Mouse (Mus musculus) brain, embryonic 18.5 days (tissue): Measurements from ENCODE around the gene Ier5.
A peak's percentile ranks its signal among the peaks of the same experiment; 100 is the strongest.

Source experiments
- DNase-seq: peaks from one replicate; pipeline ENCODE4 v3.0.0-alpha.2; 2012; ENCODE audit warnings: low read depth, low spot score

Ier5 gene

DNA sequence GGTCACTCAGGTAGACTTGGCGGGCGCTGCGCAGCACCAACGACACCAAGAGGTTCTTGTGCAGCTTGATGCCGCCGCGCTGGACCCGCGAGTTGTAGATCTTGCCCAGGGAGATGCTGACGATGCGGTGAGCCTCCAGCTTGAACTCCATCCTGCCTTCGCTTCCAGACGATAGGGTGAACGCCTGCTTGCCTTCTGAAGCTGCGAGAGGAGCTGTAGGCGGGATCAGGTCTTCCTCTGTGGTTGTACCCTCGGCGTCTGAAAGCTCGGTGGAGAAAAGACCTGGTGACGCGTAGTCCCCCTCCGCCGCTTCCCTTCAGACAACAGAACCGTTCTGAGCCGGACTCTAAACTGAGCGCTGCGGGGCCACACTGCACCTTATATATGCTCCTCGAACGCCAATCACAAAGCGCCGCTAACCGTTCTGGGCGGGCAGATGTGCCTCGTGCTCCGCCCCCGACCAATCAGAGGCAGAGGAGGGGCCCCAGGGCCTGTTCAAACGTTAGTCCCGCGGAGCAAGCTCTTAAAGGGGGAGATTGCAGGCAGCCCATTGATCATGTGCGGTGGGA is at the start of gene Ier5:
Ier5 (minus strand) TSS at position 357 of the 569 bp plus-strand sequence.
- peak; percentile 96 for DNase-seq

DNA sequence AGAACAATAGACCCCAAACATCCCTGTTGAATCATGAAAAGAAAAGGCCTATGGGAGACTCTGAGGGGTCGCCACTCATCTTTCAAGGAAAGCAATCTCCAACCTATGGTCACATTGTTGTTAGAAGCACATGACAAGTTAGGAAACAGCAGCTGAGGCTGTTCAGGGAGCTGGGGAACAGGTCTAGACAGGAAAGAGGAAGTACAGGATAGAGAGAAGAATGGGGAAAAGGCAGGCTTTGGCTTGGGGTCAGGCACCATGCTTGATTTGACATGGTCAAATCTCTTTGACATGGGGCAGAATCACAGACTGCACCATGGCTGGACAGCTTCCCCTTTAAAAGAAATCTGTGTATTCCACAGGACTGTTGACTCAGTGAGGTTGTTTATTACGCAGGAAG is 47.8 kb upstream of the Ier5 start:
- no peak for DNase-seq

DNA sequence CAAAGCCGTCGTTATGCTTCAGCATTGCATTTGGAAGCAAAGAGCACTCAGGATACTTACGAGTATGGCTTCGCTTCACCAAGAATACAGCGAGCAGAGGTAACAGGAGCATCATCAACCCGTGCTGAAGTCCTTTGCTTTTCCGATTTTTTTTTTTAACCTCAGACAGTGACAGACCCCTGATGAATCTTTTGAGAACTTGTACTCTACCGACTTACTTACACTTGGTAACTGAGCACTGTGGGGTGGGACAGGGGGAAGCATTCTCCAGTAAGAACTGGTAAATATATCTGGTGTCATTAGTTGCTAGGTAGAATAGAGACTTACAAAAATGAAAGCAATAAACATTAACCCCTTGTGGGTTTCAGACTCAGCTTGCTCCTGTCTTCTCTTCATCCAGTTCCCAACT is 47.1 kb upstream of the Ier5 start, which contains the start of gene Mr1:
Mr1 (minus strand) TSS at position 243 of the 409 bp plus-strand sequence.
- DNase-seq: no peak

DNA sequence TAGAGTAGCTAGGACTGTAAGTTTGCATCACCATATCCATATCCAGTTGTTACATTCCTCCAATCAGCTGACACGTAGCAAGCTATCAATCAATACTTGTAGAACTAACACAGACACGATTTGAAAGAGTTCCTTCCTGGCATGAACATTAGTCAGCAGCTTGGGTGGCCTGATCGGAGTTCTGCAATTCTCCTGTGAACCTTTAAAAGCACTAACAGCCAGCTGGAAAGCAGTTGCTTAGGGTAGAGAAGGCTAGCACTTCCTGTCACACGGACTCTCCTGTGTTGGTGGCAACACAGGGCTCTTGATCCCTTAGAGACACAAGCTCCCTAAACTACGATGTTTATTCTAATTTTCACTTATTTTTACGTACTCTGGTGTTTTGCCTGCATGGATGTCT is 46.2 kb upstream of the Ier5 start:
- no peak for DNase-seq

GRCm38 (mm10) chr1:155140076-155140475 is 40.6 kb upstream of the Ier5 start:
- DNase-seq: no peak

GRCm38 (mm10) chr1:155138795-155139194 is 39.4 kb upstream of the Ier5 start:
- no peak for DNase-seq

DNA sequence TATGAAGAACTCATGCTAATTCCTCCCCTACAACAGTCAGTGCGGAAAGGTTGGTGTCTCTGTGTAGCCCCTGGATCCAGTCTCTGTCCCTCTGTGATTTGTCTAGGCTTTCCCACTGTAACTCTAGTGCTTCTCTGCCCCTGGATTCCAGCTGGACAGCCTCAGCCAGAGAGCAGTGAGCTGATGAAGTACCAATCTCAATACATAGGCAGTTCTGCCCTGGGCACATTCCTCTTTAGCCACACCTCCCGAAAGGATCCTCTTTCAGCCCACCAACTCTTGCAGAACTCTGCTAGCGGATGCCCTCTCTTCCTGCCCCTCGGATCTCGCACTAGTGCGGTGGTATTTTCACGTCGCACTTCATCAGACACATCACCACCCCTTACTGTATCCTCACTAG is 35.4 kb upstream of the Ier5 start:
- DNase-seq: no peak

DNA sequence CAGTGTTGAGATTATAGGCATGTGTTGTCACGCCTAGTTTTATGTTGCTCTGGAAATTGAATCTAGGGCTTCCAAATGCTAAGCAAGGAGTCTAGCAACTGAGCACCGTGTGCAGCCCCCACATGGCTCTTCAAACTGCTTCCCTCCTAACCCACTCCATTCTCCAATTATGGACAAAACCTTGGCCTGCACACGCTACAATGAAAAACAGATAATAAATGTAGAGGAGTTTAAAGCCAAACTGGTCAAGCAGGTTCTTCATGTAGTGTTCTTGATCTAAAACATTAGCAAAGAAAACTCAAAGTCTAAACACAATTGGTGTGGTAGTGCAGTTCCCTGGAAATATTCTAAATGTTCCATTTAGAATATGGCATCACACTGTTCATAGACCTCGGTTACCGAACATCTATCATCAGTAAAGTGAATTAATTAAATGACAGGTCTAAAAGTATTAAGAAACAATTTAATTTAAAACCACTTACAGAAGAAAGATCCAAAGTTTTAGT is 28.0 kb upstream of the Ier5 start:
- DNase-seq: no peak

GRCm38 (mm10) chr1:155126716-155127115 is 27.3 kb upstream of the Ier5 start:
- DNase-seq: no peak

DNA sequence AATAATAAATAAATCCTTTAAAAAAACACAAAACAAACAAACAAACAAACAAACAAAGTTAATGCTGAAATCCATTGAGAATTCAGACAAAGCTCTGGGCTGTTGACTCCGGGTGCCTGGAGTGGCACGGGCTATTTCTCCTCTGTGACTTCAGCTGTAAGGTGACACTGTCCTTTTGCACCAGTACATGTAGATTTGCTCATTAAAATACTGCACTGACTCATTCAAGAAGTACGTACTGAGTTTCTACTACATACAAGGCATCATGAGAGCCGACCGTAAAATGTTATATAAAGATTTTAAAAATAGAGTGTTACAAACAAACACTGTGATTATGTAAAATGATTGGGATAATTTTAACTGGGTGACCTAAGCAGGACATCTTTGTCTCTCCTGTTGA is 25.0 kb upstream of the Ier5 start:
- no peak for DNase-seq

- no peak for DNase-seq
These were observed 22.8 kb upstream of the Ier5 start for GRCm38 (mm10) chr1:155121977-155122939.

DNA sequence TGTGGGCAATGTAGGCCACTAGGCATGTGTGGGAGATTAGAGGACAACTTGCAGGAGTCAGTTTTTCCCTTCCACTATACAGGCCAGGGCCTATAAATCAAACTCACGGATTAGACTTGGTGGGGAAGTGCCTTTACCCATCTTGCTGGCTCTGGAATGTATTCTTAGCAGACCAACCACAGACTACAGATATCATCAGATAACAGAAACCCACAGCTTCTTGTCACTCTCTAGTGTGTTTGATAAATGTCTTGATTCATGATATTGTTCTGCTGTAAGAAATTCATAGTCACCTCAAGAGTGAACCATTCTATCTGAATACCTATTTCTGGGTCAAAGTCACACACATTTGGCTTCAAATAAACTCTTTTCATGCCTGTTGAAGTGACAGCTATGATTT is 20.3 kb upstream of the Ier5 start:
- DNase-seq: no peak

DNA sequence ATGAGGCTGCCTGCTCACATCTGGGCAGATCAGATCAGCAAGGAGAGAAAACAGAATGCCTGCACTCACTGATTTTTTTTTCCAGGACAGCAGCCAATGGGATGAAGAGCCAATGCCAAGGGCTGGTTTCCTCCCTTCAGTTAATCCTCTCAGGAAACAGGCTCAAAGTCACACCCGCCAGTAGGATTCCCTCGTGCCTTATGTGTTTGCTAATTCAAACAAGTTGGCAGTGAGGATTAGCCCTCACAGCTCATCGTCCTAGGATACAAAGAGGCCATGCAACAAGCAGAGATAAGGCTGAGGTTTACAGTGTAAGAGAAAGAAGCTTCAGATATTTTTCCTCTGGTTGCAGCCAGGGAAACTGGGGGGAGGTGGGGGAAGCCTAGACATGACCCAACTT is 14.5 kb upstream of the Ier5 start:
- DNase-seq: no peak

GRCm38 (mm10) chr1:155112875-155113274 is 13.4 kb upstream of the Ier5 start:
- DNase-seq: no peak

DNA sequence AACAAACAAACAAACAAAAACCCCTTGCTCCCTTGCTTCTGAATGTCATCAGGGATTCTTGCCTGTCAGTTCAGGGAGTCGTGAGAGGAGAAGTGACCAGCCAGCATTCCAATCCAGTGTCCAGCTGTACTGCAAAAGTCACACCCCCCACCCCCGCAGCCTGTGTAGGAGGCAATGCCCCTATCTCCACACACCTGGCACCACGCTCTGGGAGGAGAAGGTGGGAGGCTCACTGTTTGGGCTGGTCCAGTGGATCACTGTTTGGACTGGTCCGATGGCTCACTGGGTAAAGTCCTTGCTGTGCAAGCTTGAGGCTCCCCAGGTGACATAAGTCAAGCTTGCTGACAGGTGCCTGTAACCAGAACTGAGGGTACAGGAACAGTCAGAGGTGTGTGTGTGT is 12.7 kb upstream of the Ier5 start:
- DNase-seq: no peak

DNA sequence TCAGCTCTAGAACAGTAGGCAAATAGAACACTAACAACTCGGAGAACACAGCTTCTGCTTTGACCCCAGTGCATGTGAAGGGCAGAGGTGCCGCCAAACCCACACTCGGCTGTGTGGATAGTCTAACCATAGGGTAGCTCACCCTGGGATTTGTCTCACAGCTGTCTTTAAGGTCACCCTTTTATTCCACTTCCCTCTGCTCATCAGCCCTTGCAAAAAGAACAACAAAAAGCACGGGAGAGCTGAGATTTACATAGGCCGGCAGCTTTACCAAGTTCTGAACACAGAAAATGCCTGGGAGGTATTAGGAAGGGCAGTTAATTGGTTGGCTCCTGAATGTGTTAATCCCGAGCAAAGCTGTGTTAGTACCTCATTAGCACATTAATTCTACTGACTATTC is 12.1 kb upstream of the Ier5 start:
- DNase-seq: no peak

DNA sequence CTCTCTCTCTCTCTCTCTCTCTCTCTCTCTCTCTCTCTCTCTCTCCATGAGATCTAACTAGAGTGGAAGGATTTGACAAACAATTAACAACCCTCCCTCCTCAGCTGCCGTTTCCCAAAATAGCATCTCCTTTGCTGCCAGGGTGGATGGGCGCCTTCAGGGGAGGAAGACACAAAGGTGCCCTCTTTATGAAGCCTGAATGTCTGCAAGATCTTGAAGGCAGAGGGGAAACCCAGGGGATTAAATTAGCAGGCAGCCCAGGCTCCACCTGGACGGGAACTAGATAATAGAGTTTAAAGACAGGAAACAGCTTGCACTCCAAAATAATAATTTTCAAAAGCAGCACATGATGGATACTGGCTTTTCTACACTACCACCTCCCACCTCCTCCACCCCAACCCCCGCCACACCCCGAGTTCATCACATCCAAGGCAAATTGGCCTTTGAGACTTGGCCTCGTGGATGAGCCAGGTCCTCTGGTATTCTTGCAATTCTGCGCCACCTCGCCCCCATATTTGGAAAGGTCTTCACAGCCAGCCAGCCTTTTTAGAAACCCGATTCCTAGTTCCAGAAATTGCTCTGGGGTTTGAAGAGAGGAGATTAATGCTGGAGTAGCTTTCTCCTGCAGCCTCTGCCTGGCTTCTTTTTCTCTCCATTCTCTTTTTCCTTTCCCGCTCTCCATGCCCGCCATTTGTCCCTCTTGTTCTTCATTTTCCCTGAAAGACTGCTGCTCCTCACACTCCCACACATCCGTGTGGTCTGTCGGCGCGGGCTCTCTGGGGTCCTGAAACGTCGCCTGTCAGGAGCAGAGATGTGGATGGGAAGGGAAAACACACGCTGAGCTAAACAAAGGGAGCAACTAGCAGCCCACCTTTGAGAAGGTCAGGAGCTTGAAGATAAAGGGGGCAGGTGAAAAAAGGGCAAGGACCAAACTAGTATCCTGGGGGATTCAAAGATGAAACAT is 10.2 kb upstream of the Ier5 start:
- DNase-seq: no peak

DNA sequence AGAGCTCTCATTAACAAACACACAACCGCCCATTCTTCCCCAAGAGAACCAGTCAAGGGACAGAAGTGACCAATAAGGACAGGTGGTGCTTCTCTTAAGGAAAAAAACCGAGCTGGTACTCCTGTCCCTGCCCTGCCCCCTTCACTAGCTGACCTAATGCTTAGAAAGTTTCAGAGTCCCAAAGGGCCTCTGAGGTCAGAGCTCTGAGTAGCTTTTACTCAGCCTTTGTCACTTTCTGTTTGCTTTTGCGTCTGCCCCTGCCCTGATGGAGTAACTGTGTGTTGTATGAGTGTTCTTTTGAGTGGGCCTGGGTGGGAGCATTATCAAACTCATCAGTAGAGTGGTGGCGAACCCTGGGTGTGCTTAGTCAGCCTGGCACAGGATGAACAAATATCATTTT is 9.0 kb upstream of the Ier5 start:
- no peak for DNase-seq

DNA sequence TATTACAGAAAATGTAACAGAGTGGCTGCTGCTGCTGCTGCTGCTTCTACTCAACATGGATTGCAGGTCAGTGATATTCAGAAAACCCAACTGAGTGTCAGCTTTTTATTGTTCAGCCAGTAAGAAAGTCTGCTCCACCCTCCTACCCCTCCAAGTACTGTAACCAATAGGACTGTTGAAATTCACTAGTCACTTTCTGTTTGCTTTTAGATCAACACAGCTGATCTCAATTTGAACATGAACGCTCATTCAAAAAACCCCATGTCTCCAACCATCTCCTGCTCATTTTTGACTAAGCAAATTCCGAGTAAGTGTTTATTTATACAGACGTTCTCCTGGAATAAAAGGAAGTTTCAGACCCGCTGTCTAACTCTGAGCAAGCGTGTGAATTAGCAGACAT is 8.4 kb upstream of the Ier5 start:
- DNase-seq: no peak

DNA sequence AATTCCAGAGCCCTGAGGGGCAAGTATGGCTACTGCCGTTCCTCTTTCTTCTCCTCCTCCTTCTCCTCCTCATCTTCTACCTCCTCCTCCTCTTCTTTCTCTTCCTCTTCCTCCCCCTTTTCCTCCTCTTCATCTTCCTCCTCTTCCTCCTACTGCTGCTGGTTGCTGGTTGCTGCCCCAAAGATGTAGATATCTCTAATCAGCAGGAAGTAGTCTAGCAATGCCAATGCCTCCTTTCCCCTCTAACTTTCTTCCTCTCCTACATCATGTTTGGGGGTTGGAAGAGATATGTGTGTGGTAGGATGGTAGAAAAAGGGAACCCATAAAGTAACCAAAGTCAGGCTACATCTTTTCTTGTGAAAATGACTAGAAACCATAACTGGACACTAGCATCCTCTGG is 6.9 kb upstream of the Ier5 start:
- no peak for DNase-seq

- DNase-seq: no peak
These were observed 4.6 kb upstream of the Ier5 start for GRCm38 (mm10) chr1:155103991-155104390.

DNA sequence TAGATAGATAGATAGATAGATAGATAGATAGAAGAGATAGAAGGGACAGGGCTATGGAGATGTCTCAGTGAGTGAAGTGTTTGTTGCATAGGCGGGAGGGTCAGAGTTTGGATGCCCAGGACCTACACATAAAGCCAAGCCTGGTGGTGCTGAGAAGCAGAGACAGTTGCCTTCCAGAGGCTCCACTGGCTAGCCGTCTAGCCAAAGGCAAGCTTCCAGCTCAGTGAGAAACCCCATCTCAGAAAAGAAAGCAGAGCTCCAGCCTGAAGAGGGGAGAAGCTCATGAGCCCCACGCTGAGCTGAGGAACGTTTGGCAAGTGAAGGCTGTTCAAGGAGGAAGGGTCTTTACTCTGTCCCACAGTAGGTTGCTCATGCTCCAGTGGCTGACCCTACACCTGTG is 3.2 kb upstream of the Ier5 start:
- no peak for DNase-seq
